Mouse (Mus musculus): ENCODE measurements at regions not wholly inside any gene's neighbourhood (a gene's known extent, or its start where the extent isn't known, plus 50 kb on each side); places are given as distances from the start of the nearest gene placed in this dataset.
A peak's percentile ranks its signal among the peaks of the same experiment; 100 is the strongest.

GRCm38 (mm10) chr9:14104921-14105320 lies 169.9 kb upstream of the Sesn3 start:
- no peak for ATAC-seq

GRCm38 (mm10) chr9:14106371-14106770 lies 168.5 kb upstream of the Sesn3 start:
- no peak for ATAC-seq

GRCm38 (mm10) chr9:14108798-14109197 lies 166.1 kb upstream of the Sesn3 start:
- ATAC-seq: no peak

GRCm38 (mm10) chr9:14109492-14109891 lies 165.4 kb upstream of the Sesn3 start:
- ATAC-seq: no peak

GRCm38 (mm10) chr9:14111713-14112112 lies 163.2 kb upstream of the Sesn3 start:
- no peak for ATAC-seq

GRCm38 (mm10) chr9:14115521-14115920 lies 159.3 kb upstream of the Sesn3 start:
- peak; percentile 36 for ATAC-seq

- no peak for ATAC-seq
These were observed 158.6 kb upstream of the Sesn3 start for GRCm38 (mm10) chr9:14116097-14116840.

GRCm38 (mm10) chr9:14133372-14133771 lies 141.5 kb upstream of the Sesn3 start:
- ATAC-seq: no peak

GRCm38 (mm10) chr9:14134894-14135450 lies 139.9 kb upstream of the Sesn3 start:
- ATAC-seq: no peak

- ATAC-seq: no peak
These were observed 133.5 kb upstream of the Sesn3 start for GRCm38 (mm10) chr9:14141321-14141720.

GRCm38 (mm10) chr9:14143988-14144387 lies 130.9 kb upstream of the Sesn3 start:
- no peak for ATAC-seq

GRCm38 (mm10) chr9:14147088-14147487 lies 127.8 kb upstream of the Sesn3 start:
- ATAC-seq: no peak

GRCm38 (mm10) chr9:14147731-14148130 lies 127.1 kb upstream of the Sesn3 start:
- ATAC-seq: no peak

GRCm38 (mm10) chr9:14150288-14150687 lies 124.6 kb upstream of the Sesn3 start:
- no peak for ATAC-seq

- ATAC-seq: no peak
These were observed 117.9 kb upstream of the Sesn3 start for GRCm38 (mm10) chr9:14156967-14157366.

- ATAC-seq: no peak
These were observed 116.6 kb upstream of the Sesn3 start for GRCm38 (mm10) chr9:14158096-14158837.

GRCm38 (mm10) chr9:14160207-14160606 lies 114.7 kb upstream of the Sesn3 start:
- ATAC-seq: no peak

GRCm38 (mm10) chr9:14171589-14172240 lies 103.2 kb upstream of the Sesn3 start:
- ATAC-seq: no peak

GRCm38 (mm10) chr9:14173631-14174323 lies 101.1 kb upstream of the Sesn3 start:
- ATAC-seq: no peak

- ATAC-seq: no peak
These were observed 100.4 kb upstream of the Sesn3 start for GRCm38 (mm10) chr9:14174324-14175040.

- peak; percentile 14 for ATAC-seq
These were observed 99.6 kb upstream of the Sesn3 start for GRCm38 (mm10) chr9:14175041-14175881.

All from activated CD4-positive, CD25-positive, alpha-beta regulatory T cell, adult 4 months (primary cell).